Mouse (Mus musculus) kidney, adult 2 months (tissue): Measurements from ENCODE around the gene Dchs1.

ENCODE experiments used
- CTCF ChIP-seq: fragments of 200-500 bp; conservative IDR thresholded peaks from 2 replicates; pipeline ENCODE4 v1.5.1; 2011; ENCODE audit warnings: low read depth, mild to moderate bottlenecking, control low read depth, low read length, moderate library complexity, mixed read lengths; ENCODE audit not compliant: insufficient read depth, insufficient read length
- POLR2A ChIP-seq: fragments of 200-500 bp; IDR thresholded peaks from one replicate; pipeline ENCODE4 v1.6.1; 2011; ENCODE audit warnings: low read depth, low read length, control low read depth

DNA sequence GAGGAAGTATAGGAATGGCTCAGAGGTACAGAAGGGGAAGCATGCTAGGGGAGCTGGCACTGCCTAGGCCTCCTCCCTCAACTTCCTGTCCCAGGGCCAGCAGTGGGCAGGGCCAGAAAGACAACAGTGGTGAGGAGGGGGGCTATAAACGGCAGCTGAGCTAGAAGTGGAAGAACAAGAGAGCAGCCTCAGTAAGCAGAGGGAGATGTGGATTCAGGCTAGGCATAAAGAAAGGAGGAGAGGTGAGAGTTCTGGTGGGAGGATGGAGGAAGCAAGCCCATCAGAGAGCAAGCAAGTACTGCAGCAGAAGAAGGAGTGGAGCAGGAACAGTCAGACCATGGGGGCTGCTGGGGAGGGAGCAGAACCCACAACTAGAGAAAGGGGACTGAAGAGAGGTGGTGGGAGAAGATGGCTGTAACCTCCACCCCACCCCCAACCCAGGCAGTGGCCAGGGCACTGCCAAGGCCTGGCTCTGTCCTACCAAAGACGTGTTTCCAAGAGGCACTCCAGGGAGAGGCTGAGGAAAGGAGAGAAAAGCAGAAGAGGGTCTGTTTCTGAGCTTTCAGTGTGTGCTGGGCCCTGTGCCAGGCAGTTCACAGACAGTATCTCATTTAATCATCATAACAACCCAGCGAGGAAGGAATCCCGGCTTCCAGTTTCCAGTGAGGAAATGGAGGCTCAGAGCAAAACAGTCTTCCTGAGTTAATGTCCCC lies 8.7 kb downstream of the Dchs1 start:
- TF ChIP-seq CTCF, result no peak
- no peak for TF ChIP-seq POLR2A
